Mouse (Mus musculus) hindbrain, postnatal 0 days (tissue): ENCODE data around the gene Cnksr3. TPM values are rescaled to one million over a fixed set of nuclear protein-coding genes. Genes with fewer than 3 reads are reported as not detected.

ENCODE experiments used
- ATAC-seq: fragments of 200-750 bp; cut with Nextera tagmentation; 2 replicates; pipeline ENCODE4 v1.8.0; 2017; ENCODE audit warnings: mild to moderate bottlenecking, moderate TSS enrichment, moderate library complexity
- DNase-seq: peaks from one replicate; pipeline ENCODE4 v3.0.0-alpha.2; 2015; ENCODE audit warnings: low spot score
- H3K27ac ChIP-seq: fragments of 300-500 bp; sonication (generic); 2 replicates; pipeline ENCODE4 v1.5.1; 2014; ENCODE audit warnings: mild to moderate bottlenecking
- H3K27me3 ChIP-seq: fragments of 300-500 bp; sonication (generic); 2 replicates; pipeline ENCODE4 v1.6.1; 2014; ENCODE audit warnings: low read length, mixed read lengths; ENCODE audit not compliant: insufficient read depth
- H3K36me3 ChIP-seq: fragments of 300-500 bp; sonication (generic); 2 replicates; pipeline ENCODE4 v1.6.1; 2014; ENCODE audit warnings: low read length, mixed read lengths; ENCODE audit not compliant: insufficient read depth
- H3K4me1 ChIP-seq: fragments of 300-500 bp; sonication (generic); 2 replicates; pipeline ENCODE4 v1.6.1; 2014; ENCODE audit warnings: antibody characterized with exemption, low read length, mixed read lengths; ENCODE audit not compliant: insufficient read depth
- H3K4me2 ChIP-seq: fragments of 300-500 bp; sonication (generic); 2 replicates; pipeline ENCODE4 v1.6.1; 2014; ENCODE audit warnings: low read depth, mild to moderate bottlenecking, low read length, moderate library complexity, mixed read lengths
- H3K4me3 ChIP-seq: fragments of 300-500 bp; sonication (generic); 2 replicates; pipeline ENCODE4 v1.5.1; 2014; ENCODE audit warnings: low read length
- H3K9ac ChIP-seq: fragments of 300-500 bp; sonication (generic); replicated peaks from 2 replicates; pipeline ENCODE4 v1.6.1; 2014; ENCODE audit warnings: mild to moderate bottlenecking, low read length, moderate library complexity, mixed read lengths
- H3K9me3 ChIP-seq: fragments of 300-500 bp; sonication (generic); 2 replicates; pipeline ENCODE4 v1.6.1; 2016; ENCODE audit warnings: low read length, mixed read lengths
- CTCF ChIP-seq: IDR thresholded peaks from 2 replicates; pipeline ENCODE4 v1.5.1; 2016; ENCODE audit warnings: antibody characterized with exemption, control low read depth, low read depth
- WGBS: fragments of 180-500 bp; shearing (Covaris S2); extraction: QIAGEN DNeasy Blood & Tissue Kit; methylation state at CpG from one replicate; pipeline ENCODE4 v1.1.7; 2014; 5-methylcytosine and 5-hydroxymethylcytosine counted together
- polyA plus RNA-seq: library from polyadenylated mRNA; unstranded; fragments of >200 nt; fragmentation: Nextera tagmentation; extraction: Ambion mirVana; gene quantifications from 2 replicates; pipeline ENCODE4 v1.2.1, GENCODE M21; 2015
- total RNA-seq: library from RNA; depleted of rRNA; stranded (reverse); fragments of >200 nt; gene quantifications from 2 replicates; pipeline ENCODE4 v1.2.3, GENCODE M21; 2014

The Cnksr3 gene
- total and polyA plus RNA-seq, 2 experiments from 2014 or later, result 3.7 to 9.8 TPM

DNA sequence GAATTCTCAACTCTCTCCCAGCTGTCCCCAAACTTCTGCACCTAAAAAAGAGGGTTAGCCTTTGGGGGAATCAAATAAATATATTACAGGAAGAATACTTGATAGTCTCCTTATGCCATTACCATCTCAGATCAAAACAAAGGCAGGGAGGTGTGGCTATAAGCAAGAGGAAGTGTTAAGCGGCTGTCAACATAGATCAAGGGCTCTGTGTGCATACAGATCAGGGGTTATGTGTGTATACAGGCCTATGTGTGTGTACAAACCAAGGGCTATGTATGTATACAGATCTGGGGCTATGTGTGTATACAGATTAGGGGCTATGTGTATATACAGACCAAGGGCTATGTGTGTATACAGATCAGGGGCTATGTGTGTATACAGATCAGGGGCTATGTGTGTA, 38.9 kb downstream of the Cnksr3 start:
- no peak overlapping the region for H3K4me3 ChIP-seq
- 82% methylated on average over 1 of the region's 1 CpGs for WGBS
- no peaks in the 10 kb centered on the region for H3K36me3 ChIP-seq
- H3K4me2 ChIP-seq, result no peak overlapping the region
- no peaks in the 10 kb centered on the region for H3K4me1 ChIP-seq
- ATAC-seq (no peak), DNase-seq (no peak)
- no peak overlapping the region for H3K27ac ChIP-seq
- H3K27me3 ChIP-seq, result no peaks in the 10 kb centered on the region
- no peak overlapping the region for H3K9ac ChIP-seq
- no peak for TF ChIP-seq CTCF
- no peaks in the 10 kb centered on the region for H3K9me3 ChIP-seq

DNA sequence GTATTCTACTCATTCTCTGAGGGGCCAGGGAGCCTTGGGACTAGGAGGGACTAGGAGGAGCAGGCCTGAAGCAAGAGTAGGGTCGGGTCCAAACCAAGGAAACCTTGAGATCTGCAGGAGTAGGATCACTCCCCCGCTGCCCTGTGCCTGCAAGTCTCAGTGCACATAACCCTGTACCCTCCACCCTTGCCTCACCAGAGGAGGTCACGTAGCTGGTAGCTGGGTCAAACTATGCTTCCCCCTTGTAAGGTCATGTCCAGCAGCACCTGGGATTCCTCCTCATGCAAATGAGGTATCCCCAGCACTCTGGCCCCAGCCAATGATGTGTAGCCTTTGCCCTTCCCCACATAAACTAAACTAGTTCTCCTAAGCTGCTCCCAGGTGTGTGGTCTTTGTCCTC, 41.6 kb downstream of the Cnksr3 start:
- Histone ChIP-seq H3K4me1 (no peaks in the 10 kb centered on the region), H3K9me3 (no peaks in the 10 kb centered on the region), H3K4me3 (no peak overlapping the region), H3K27ac (no peak overlapping the region), H3K36me3 (no peaks in the 10 kb centered on the region), H3K9ac (no peak overlapping the region), H3K27me3 (no peaks in the 10 kb centered on the region), H3K4me2 (no peak overlapping the region)
- WGBS, result 96% methylated on average over 3 of the region's 3 CpGs
- no peak for TF ChIP-seq CTCF
- DNase-seq (no peak), ATAC-seq (no peak)

- ATAC-seq, result no peak
- no peaks in the 10 kb centered on the region for H3K4me1 ChIP-seq
- no peaks in the 10 kb centered on the region for H3K36me3 ChIP-seq
- H3K27ac ChIP-seq, result no peak overlapping the region
- DNase-seq, result peak; percentile 8
- WGBS, result 44% methylated on average over 12 of the region's 12 CpGs
- H3K9me3 ChIP-seq, result no peaks in the 10 kb centered on the region
- H3K9ac ChIP-seq, result no peak overlapping the region
- no peak overlapping the region for H3K4me2 ChIP-seq
- no peak for TF ChIP-seq CTCF
- no peak overlapping the region for H3K4me3 ChIP-seq
- H3K27me3 ChIP-seq, result no peaks in the 10 kb centered on the region
These were observed 49.0 kb downstream of the Cnksr3 start for GRCm38 (mm10) chr10:7163031-7163430.

- no peaks in the 10 kb centered on the region for H3K9me3 ChIP-seq
- H3K4me3 ChIP-seq, result no peak overlapping the region
- no peak for TF ChIP-seq CTCF
- H3K36me3 ChIP-seq, result no peaks in the 10 kb centered on the region
- peak overlapping the region; percentile 1 for H3K27ac ChIP-seq
- peak overlapping the region; percentile 30; the same call in 1 of the 2 replicates for H3K9ac ChIP-seq
- H3K4me2 ChIP-seq, result peak overlapping the region; percentile 45
- ATAC-seq (peak; percentile 80), DNase-seq (peak; percentile 77)
- H3K4me1 ChIP-seq, result no peaks in the 10 kb centered on the region
- 18% methylated on average over 7 of the region's 7 CpGs for WGBS
- H3K27me3 ChIP-seq, result no peaks in the 10 kb centered on the region
These were observed 53.0 kb downstream of the Cnksr3 start for GRCm38 (mm10) chr10:7159061-7159511.

DNA sequence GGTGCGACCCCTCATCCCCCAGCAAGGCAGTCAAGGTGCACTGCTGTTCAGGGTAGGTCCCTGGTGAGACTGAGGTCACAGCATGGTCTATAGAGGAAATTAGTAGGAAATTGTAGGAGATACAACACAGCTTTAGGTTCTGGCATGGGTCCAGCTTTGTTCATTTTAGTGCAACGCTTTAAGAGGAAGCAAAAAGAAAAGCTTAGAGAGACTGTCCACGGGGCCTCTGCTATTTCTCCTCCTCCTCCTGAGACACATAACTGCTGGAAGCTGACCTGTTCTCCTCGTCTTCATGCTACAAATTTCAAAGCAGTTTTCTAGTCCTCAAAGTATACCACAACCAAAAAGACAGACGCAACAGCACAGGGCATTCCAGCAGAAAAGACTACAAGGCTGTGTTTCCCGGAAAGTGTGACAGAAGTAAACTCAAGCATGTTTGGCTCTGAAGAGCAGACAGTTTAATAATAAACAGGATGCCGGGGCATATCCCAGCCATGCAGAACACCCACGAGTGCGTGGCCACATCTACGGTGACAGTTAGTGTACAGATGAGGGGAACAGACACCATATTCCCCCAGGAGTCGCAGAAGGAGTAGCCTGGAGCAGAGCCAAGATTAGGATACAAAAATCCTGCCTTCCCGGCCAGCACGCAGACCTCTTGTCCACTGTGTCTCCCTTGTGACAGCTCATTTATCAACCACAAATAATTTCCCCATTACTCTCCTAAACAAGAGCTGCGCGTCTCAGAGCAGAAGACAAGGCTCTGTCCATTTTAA, 53.6 kb downstream of the Cnksr3 start:
- Histone ChIP-seq H3K4me1 (no peaks in the 10 kb centered on the region), H3K27me3 (no peaks in the 10 kb centered on the region), H3K27ac (peak overlapping the region; percentile 1), H3K9ac (peak overlapping the region; percentile 30; the same call in 1 of the 2 replicates), H3K36me3 (no peaks in the 10 kb centered on the region), H3K4me2 (peak overlapping the region; percentile 45), H3K4me3 (no peak overlapping the region), H3K9me3 (no peaks in the 10 kb centered on the region)
- ATAC-seq (peak; percentile 71), DNase-seq (peak; percentile 72)
- no peak for TF ChIP-seq CTCF
- 11% methylated on average over 15 of the region's 15 CpGs for WGBS

DNA sequence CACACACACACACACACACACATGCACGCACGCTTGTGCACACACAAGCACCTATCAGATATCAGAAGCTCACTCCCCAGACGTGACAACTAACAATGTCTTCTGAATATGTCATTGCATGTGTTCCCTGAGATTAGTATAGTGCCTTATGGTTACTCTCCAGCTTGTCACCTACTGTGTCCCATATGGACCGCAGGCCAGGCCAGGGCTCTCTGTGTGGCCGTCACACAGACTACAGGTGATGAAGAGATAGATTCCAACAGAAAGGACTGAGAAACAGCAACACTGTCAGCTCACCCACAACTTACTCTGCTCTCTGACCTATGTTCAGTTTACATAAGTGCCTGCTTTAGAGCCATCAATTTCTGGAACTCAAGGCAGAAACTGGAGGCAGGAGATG, 57.2 kb downstream of the Cnksr3 start:
- Histone ChIP-seq H3K27ac (no peak overlapping the region), H3K9ac (no peak overlapping the region), H3K27me3 (no peaks in the 10 kb centered on the region), H3K9me3 (no peaks in the 10 kb centered on the region), H3K4me3 (no peak overlapping the region), H3K4me1 (no peaks in the 10 kb centered on the region), H3K36me3 (no peaks in the 10 kb centered on the region), H3K4me2 (no peak overlapping the region)
- ATAC-seq (no peak), DNase-seq (no peak)
- TF ChIP-seq CTCF, result no peak
- 87% methylated on average over 5 of the region's 5 CpGs for WGBS

DNA sequence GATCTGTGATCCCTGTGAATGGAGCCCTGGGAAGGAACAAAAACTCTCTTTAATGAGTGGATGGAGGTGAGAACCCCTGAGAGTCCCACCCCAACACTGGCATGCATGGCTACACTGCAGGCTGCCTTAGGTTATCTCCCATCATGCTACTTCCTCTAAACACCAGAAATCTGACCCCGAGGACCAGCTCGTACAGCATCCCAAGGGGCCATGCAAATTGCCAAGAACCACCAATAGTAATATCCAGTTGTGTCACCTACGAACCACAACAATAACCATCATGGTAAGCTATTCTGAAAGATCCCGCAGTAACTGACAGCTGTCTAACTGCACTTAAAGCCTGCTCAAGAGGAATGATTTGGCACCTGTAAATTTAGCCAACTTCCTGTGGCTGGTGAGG, 59.1 kb downstream of the Cnksr3 start:
- H3K27ac ChIP-seq, result no peak overlapping the region
- H3K4me2 ChIP-seq, result no peak overlapping the region
- H3K27me3 ChIP-seq, result no peaks in the 10 kb centered on the region
- H3K4me3 ChIP-seq, result no peak overlapping the region
- H3K36me3 ChIP-seq, result no peaks in the 10 kb centered on the region
- TF ChIP-seq CTCF, result no peak
- H3K9me3 ChIP-seq, result no peaks in the 10 kb centered on the region
- no peaks in the 10 kb centered on the region for H3K4me1 ChIP-seq
- DNase-seq (no peak), ATAC-seq (no peak)
- no peak overlapping the region for H3K9ac ChIP-seq
- WGBS, result 88% methylated on average over 4 of the region's 4 CpGs
